Mouse (Mus musculus) myocyte (in vitro differentiated cells): Measurements from ENCODE around the gene Prodh2.

Source experiments
- CEBPB ChIP-seq: IDR thresholded peaks from 2 replicates; pipeline ENCODE4 v1.6.1; 2011; ENCODE audit warnings: mild to moderate bottlenecking, moderate library complexity; ENCODE audit not compliant: poor library complexity, insufficient read depth, severe bottlenecking
- MAX ChIP-seq: IDR thresholded peaks from one replicate; pipeline ENCODE4 v1.6.1; 2011; ENCODE audit warnings: low read depth, mild to moderate bottlenecking, control low read depth
- POLR2A ChIP-seq: IDR thresholded peaks from one replicate; pipeline ENCODE4 v1.6.1; 2011; ENCODE audit warnings: low read depth, mild to moderate bottlenecking, control low read depth, moderate library complexity; ENCODE audit not compliant: insufficient read length
- USF1 ChIP-seq: IDR thresholded peaks from one replicate; pipeline ENCODE4 v1.6.1; 2011; ENCODE audit warnings: low read depth, mild to moderate bottlenecking, control low read depth, moderate library complexity

GRCm38 (mm10) chr7:30553021-30553589 is 59.7 kb downstream of the Prodh2 start:
- TF ChIP-seq USF1 (no peak), POLR2A (peak; percentile 82), CEBPB (no peak), MAX (no peak)
